Mouse (Mus musculus): ENCODE measurements around the gene Papola. TPM values are rescaled to one million over a fixed set of nuclear protein-coding genes. Genes with fewer than 3 reads are reported as not detected.

Papola gene
- polyA plus RNA-seq, 1 experiment from 2014 or later, result 164 TPM

- Histone ChIP-seq H3K4me1 (ENCODE audit: control insufficient read depth, insufficient read depth, low read length) (peaks cover 6% of the 10 kb centered on the region), H3K9ac (ENCODE audit: low read depth, low read length) (no peak overlapping the region), H3K27me3 (replicated peaks; ENCODE audit: control insufficient read depth, insufficient read depth, low read length) (no peaks in the 10 kb centered on the region), H3K4me3 (ENCODE audit: low read length) (no peak overlapping the region), H3K4me2 (ENCODE audit: low read depth, low read length) (no peak overlapping the region), H3K36me3 (ENCODE audit: control insufficient read depth, insufficient read depth, low read length) (no peaks in the 10 kb centered on the region), H3K27ac (ENCODE audit: low read length) (peak overlapping the region; percentile 81), H3K9me3 (ENCODE audit: control insufficient read depth, low read length) (0 out of 2 replicates have a peak, but pooled peaks cover 5% of the 10 kb centered on the region)
- ATAC-seq, result no peak
- WGBS, result 66% methylated on average over 2 of the region's 2 CpGs
These were observed 25.6 kb upstream of the Papola start for GRCm38 (mm10) chr12:105758911-105759310.

GRCm38 (mm10) chr12:105759849-105760478 is 24.5 kb upstream of the Papola start:
- Histone ChIP-seq H3K4me1 (ENCODE audit: control insufficient read depth, insufficient read depth, low read length) (peaks cover 4% of the 10 kb centered on the region; the same call in 1 of the 2 replicates), H3K4me2 (ENCODE audit: low read depth, low read length) (no peak overlapping the region), H3K27me3 (replicated peaks; ENCODE audit: control insufficient read depth, insufficient read depth, low read length) (no peaks in the 10 kb centered on the region), H3K27ac (ENCODE audit: low read length) (peak overlapping the region; percentile 81), H3K4me3 (ENCODE audit: low read length) (no peak overlapping the region), H3K9me3 (ENCODE audit: control insufficient read depth, low read length) (no peaks in the 10 kb centered on the region), H3K36me3 (ENCODE audit: control insufficient read depth, insufficient read depth, low read length) (no peaks in the 10 kb centered on the region), H3K9ac (ENCODE audit: low read depth, low read length) (no peak overlapping the region)
- WGBS, result 16% methylated on average over 10 of the region's 10 CpGs
- peak; percentile 67 for ATAC-seq

GRCm38 (mm10) chr12:105761171-105761570 is 23.3 kb upstream of the Papola start:
- 59% methylated on average over 11 of the region's 11 CpGs for WGBS
- Histone ChIP-seq H3K9me3 (ENCODE audit: control insufficient read depth, low read length) (no peaks in the 10 kb centered on the region), H3K4me3 (ENCODE audit: low read length) (no peak overlapping the region), H3K27me3 (replicated peaks; ENCODE audit: control insufficient read depth, insufficient read depth, low read length) (no peaks in the 10 kb centered on the region), H3K9ac (ENCODE audit: low read depth, low read length) (no peak overlapping the region), H3K36me3 (ENCODE audit: control insufficient read depth, insufficient read depth, low read length) (no peaks in the 10 kb centered on the region), H3K27ac (ENCODE audit: low read length) (peak overlapping the region; percentile 21), H3K4me2 (ENCODE audit: low read depth, low read length) (no peak overlapping the region), H3K4me1 (ENCODE audit: control insufficient read depth, insufficient read depth, low read length) (peaks cover 4% of the 10 kb centered on the region; the same call in 1 of the 2 replicates)
- ATAC-seq, result no peak

- H3K9ac ChIP-seq (ENCODE audit: low read depth, low read length), result no peak overlapping the region
- H3K4me3 ChIP-seq (ENCODE audit: low read length), result no peak overlapping the region
- no peaks in the 10 kb centered on the region for H3K27me3 ChIP-seq (replicated peaks; ENCODE audit: control insufficient read depth, insufficient read depth, low read length)
- no peaks in the 10 kb centered on the region for H3K36me3 ChIP-seq (ENCODE audit: control insufficient read depth, insufficient read depth, low read length)
- peaks cover 4% of the 10 kb centered on the region; the same call in 1 of the 2 replicates for H3K4me1 ChIP-seq (ENCODE audit: control insufficient read depth, insufficient read depth, low read length)
- H3K9me3 ChIP-seq (ENCODE audit: control insufficient read depth, low read length), result no peaks in the 10 kb centered on the region
- H3K27ac ChIP-seq (ENCODE audit: low read length), result no peak overlapping the region; the same call in 1 of the 2 replicates
- 41% methylated on average over 3 of the region's 3 CpGs for WGBS
- H3K4me2 ChIP-seq (ENCODE audit: low read depth, low read length), result no peak overlapping the region
- ATAC-seq, result no peak
These were observed 22.9 kb upstream of the Papola start for GRCm38 (mm10) chr12:105761629-105762028.

GRCm38 (mm10) chr12:105769700-105770099 is 14.8 kb upstream of the Papola start:
- Histone ChIP-seq H3K27ac (ENCODE audit: low read length) (no peak overlapping the region), H3K9me3 (ENCODE audit: control insufficient read depth, low read length) (no peaks in the 10 kb centered on the region), H3K36me3 (ENCODE audit: control insufficient read depth, insufficient read depth, low read length) (no peaks in the 10 kb centered on the region), H3K4me2 (ENCODE audit: low read depth, low read length) (no peak overlapping the region), H3K9ac (ENCODE audit: low read depth, low read length) (no peak overlapping the region), H3K27me3 (replicated peaks; ENCODE audit: control insufficient read depth, insufficient read depth, low read length) (no peaks in the 10 kb centered on the region), H3K4me3 (ENCODE audit: low read length) (no peak overlapping the region), H3K4me1 (ENCODE audit: control insufficient read depth, insufficient read depth, low read length) (no peaks in the 10 kb centered on the region)
- no peak for ATAC-seq
- WGBS, result 67% methylated on average over 10 of the region's 10 CpGs

- no peaks in the 10 kb centered on the region for H3K36me3 ChIP-seq (ENCODE audit: control insufficient read depth, insufficient read depth, low read length)
- H3K4me3 ChIP-seq (ENCODE audit: low read length), result no peak overlapping the region
- no peak for ATAC-seq
- no peaks in the 10 kb centered on the region for H3K9me3 ChIP-seq (ENCODE audit: control insufficient read depth, low read length)
- no peaks in the 10 kb centered on the region for H3K4me1 ChIP-seq (ENCODE audit: control insufficient read depth, insufficient read depth, low read length)
- no peak overlapping the region for H3K4me2 ChIP-seq (ENCODE audit: low read depth, low read length)
- H3K9ac ChIP-seq (ENCODE audit: low read depth, low read length), result no peak overlapping the region
- no peaks in the 10 kb centered on the region for H3K27me3 ChIP-seq (replicated peaks; ENCODE audit: control insufficient read depth, insufficient read depth, low read length)
- H3K27ac ChIP-seq (ENCODE audit: low read length), result no peak overlapping the region
- 70% methylated on average over 7 of the region's 7 CpGs for WGBS
These were observed 9.6 kb upstream of the Papola start for GRCm38 (mm10) chr12:105774871-105775270.

- Histone ChIP-seq H3K27ac (ENCODE audit: low read length) (no peak overlapping the region), H3K4me2 (ENCODE audit: low read depth, low read length) (no peak overlapping the region), H3K4me1 (ENCODE audit: control insufficient read depth, insufficient read depth, low read length) (no peaks in the 10 kb centered on the region), H3K4me3 (ENCODE audit: low read length) (no peak overlapping the region), H3K9ac (ENCODE audit: low read depth, low read length) (no peak overlapping the region), H3K27me3 (replicated peaks; ENCODE audit: control insufficient read depth, insufficient read depth, low read length) (no peaks in the 10 kb centered on the region), H3K36me3 (ENCODE audit: control insufficient read depth, insufficient read depth, low read length) (no peaks in the 10 kb centered on the region), H3K9me3 (ENCODE audit: control insufficient read depth, low read length) (no peaks in the 10 kb centered on the region)
- WGBS, result 87% methylated on average over 4 of the region's 4 CpGs
- ATAC-seq, result no peak
These were observed 6.8 kb upstream of the Papola start for GRCm38 (mm10) chr12:105777651-105778050.

GRCm38 (mm10) chr12:105785000-105785774 is 693 bp downstream of the Papola start:
- WGBS, result under 1% methylated on average over 48 of the region's 53 CpGs
- Histone ChIP-seq H3K36me3 (ENCODE audit: control insufficient read depth, insufficient read depth, low read length) (no peaks in the 10 kb centered on the region), H3K4me3 (ENCODE audit: low read length) (peak overlapping the region; percentile 73), H3K27me3 (replicated peaks; ENCODE audit: control insufficient read depth, insufficient read depth, low read length) (no peaks in the 10 kb centered on the region), H3K9me3 (ENCODE audit: control insufficient read depth, low read length) (no peaks in the 10 kb centered on the region), H3K4me2 (ENCODE audit: low read depth, low read length) (peak overlapping the region; percentile 79), H3K27ac (ENCODE audit: low read length) (peak overlapping the region; percentile 98), H3K4me1 (ENCODE audit: control insufficient read depth, insufficient read depth, low read length) (peaks cover 8% of the 10 kb centered on the region), H3K9ac (ENCODE audit: low read depth, low read length) (peak overlapping the region; percentile 88)
- ATAC-seq, result peak; percentile 78

- no peak overlapping the region for H3K27ac ChIP-seq (ENCODE audit: low read length)
These were observed 1.6 kb downstream of the Papola start for GRCm38 (mm10) chr12:105786113-105786512.

More at GRCm38 (mm10) chr12:105786113-105786512, 1.6 kb downstream of the Papola start:
- Histone ChIP-seq H3K9ac (ENCODE audit: low read depth, low read length) (peak overlapping the region; percentile 52; the same call in 1 of the 2 replicates), H3K36me3 (ENCODE audit: control insufficient read depth, insufficient read depth, low read length) (no peaks in the 10 kb centered on the region), H3K27me3 (replicated peaks; ENCODE audit: control insufficient read depth, insufficient read depth, low read length) (no peaks in the 10 kb centered on the region), H3K4me3 (ENCODE audit: low read length) (peak overlapping the region; percentile 73), H3K9me3 (ENCODE audit: control insufficient read depth, low read length) (no peaks in the 10 kb centered on the region), H3K4me1 (ENCODE audit: control insufficient read depth, insufficient read depth, low read length) (peaks cover 8% of the 10 kb centered on the region), H3K4me2 (ENCODE audit: low read depth, low read length) (peak overlapping the region; percentile 79)
- WGBS, result 62% methylated on average over 1 of the region's 1 CpGs
- no peak for ATAC-seq
